In the genomic region with DNA sequence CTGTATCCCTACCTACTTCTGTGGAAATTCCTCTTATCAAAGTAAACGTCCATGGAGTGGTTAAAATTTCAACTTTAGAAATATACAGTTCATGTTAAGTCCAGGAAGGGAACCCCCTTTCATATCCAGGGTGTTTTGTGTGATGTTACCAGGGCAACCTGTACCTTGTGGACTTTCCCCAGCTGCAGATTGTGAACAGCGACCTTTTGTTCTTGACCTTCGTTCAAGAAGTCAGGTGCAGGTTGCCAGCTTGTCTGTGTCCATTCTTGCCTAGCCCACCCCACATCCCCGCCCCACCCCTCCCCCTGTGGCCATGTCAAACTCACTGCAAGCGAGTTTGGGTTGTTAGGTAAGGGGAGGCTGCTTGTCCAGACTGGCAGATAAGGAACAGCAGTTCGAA, we compare ENCODE assay signal across 1 mouse cellular context.
TF ChIP-seq lines count a peak whose summit lies in the region.

No protein-coding gene starts in this region.

TF ChIP-seq in CH12.LX, 34 proteins besides CTCF, POLR2A, EP300 and RAD21 (continued from another document):
- no peak for TF ChIP-seq NELFE (IDR thresholded peaks at IDR 0.05; ENCODE audit: low read depth, low read length)
